Mouse (Mus musculus) R1 (cell line): ENCODE measurements around the gene Dcps.

ENCODE experiments used
- DNase-seq: peaks from one replicate; pipeline ENCODE4 v3.0.0-alpha.2; 2018; ENCODE audit warnings: low read depth, low spot score

Dcps gene

DNA sequence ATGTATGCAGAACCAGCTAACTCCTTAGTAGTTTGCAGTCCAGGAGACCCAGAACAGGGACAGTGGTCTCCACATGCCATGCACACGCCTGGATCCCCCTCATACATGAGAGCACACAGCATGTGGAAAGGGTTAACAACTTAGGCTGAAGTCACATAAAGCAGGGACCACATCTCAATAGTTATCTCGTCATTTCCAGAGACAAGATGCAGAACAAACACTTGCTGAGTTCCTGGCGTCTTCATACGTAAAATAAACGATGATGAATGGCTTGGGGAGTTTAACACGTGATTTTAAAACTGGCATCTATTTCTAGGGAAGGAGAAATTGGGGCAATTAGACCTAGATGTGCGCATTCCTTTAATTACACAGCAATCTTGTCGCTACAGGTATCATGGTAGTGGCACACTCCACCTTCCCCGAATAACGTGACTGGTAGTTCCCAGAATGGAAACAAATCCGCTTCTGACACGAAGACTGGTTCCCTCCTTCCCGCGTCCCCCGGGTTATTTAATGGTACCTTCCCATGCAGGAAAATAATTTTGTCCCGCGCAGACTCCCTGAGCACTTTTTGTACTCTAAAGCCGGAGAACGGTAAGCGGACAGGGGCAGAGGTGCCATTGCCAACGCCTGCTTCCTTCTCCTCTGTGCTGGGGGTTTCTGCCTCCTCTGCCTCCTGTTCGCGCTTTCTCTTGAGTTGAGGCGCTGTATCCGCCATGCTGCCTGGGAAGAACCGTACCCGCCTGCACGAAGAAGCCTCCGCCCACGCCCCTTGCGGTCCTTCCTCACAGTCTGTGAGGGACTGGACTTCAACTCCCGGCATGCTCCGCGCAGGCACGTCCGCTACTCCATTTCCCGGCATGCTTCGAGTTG, at the start of gene Dcps:
Gene Dcps, minus strand, starts transcription at position 811 of the 873 bp plus-strand sequence.
- peak; percentile 94 for DNase-seq

DNA sequence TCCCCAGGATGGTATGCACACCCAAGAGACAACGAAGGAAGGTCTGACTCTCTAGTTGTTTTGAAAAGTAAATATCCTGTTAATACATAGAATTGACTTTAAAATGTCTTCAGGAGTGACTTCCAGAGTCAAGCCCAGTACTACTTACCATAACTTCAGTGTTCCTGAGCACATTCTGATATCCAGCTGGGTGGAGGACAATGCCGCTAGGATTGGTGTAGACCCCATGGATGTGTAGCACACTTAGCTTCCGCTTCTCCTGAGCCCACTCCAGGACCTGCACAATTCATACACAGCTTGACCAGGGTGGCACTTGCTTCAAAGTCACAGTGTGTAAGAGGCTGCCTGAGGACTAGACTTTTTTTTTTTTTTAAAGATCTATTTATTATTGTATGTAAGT, 47.6 kb upstream of the Dcps start:
- DNase-seq, result peak; percentile 95

DNA sequence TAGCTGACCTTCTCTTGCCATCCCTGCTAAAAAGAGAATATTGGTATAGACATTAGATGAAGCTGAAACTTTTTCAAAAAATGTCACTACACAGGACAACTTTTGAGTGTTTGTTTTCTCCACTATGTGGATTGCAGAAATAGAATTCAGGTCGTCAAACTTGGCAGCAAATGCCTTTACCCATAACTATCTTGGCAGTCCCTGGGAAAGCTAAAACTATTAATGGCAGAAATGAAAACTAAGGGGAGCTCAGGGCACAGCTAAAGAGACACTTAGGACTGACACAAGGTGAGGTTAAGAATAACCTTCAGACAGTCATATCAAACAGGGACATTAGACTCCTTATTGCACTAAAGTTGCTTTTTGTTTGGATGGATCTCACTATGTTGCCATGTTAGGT, 42.1 kb upstream of the Dcps start:
- DNase-seq, result no peak

DNA sequence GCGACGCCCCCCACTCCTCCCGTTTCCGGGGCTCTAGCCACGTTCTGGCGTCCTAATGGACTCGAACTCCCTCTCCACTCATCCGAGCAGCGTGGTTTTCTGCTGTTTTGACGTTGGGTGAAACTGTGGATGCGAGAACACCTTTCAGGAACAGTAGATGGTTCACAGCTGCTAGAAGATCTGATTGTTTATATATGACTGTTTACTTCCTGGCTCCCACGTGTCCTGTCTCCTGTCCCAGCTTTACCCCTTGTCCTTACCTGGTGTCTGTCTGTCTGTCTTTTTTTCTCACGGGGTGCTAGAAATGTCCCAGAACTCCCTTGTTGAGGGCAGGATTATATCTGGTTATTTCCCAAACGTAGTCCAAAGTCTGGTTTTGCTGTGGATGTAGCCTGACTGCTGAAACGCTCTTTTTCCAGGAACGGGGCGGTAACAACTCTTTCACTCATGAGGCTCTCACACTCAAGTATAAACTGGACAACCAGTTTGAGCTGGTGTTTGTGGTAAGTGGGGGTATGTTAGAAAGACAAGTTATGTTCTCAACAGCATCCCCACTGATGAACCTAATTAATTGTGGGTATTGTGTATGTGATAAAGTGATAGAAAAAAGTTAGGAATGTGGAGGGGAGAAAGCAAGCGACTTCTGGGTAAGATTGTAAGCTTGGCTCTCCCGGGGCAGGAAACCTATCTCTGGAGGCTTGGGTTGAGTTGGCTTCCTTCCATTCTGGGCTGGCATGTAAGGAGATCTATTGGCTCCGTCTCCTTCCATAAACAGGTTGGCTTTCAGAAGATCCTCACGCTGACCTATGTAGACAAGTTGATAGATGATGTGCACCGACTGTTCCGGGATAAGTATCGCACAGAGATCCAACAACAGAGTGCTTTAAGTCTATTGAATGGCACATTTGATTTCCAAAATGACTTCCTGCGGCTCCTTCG, 36.0 kb upstream of the Dcps start:
- no peak for DNase-seq

DNA sequence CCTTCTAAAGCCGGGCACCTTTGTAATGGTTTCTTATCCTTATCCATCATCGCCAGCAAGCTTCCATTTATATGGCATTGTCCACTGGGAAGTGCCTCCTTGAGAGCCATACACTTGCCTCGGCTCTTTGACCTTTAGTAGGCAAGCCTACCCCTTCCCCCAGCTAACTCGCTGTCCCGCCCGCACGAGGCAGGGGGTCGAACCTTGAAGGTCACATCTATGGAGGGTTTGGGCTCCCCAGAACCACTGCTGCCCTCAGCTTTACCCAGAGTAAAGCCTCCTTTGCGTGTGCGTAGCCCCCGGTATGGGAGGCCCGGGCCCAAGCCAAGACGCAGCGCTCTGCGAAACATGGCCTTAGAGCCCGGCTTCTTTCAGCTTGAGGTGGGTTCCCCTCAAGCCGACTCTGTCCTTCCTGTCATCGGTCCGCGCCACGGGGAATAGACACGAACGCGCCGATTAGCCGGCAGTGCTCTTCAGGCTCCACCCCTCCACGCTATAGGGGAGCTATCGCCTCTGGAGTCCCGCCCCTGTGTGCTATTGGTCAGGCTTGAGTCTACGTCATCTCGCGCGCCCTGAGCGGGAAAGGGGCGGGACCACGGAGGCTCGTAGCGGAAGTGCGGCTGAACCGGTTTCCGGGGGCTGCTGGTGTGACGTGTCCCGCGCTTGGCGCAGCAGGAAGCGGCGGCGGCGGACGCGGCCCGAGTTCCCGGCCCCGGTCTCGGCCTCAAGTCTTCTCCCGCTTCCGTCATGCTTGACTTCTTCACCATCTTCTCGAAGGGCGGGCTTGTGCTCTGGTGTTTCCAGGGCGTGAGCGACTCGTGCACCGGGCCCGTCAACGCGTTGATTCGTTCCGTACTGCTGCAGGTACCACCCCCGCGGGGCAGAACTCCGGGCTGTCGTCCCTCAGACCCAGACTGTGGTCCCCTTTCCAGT, 34.9 kb upstream of the Dcps start, which contains the start of gene Foxred1:
Gene Foxred1, minus strand, starts transcription at position 514 of the 933 bp plus-strand sequence.
- DNase-seq, result peak; percentile 99

DNA sequence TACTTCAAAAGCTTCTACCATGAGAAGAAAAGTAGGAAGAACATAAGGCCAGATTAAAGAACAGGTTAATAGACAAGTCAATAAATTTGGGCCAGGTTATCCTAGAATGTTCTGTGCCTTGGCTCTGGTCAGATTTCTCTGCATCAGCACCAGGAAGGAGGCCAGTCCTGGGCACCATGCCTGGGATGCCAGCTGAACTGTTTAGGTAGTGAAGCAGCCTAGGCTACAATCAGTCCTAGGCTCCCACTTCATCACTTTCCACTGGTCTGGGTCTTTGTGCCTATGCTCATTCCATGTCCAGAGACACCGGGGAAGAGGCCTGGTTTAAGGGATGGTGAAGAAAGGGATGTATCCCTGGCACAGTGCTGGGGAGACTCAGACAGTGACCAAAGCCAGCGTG, 28.6 kb upstream of the Dcps start:
- no peak for DNase-seq

DNA sequence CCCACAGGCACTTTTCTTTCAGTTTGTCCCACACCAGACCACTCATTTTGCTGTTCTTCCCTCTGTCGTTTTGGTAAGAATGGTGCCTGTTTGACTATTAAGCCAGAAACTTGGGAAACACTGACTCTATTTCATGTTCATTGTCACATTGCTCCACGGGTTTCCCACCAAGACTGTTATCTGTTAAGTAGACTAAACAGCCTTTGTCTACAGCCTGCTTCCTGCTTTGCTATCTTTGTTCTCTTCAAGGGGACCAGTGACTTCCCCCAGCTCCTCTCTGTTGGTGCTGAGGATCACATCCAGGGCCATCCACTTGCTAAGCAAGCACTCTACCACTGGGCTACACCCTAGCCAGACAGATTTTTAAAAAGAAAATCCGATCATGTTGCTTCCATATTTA, 27.7 kb upstream of the Dcps start:
- no peak for DNase-seq

DNA sequence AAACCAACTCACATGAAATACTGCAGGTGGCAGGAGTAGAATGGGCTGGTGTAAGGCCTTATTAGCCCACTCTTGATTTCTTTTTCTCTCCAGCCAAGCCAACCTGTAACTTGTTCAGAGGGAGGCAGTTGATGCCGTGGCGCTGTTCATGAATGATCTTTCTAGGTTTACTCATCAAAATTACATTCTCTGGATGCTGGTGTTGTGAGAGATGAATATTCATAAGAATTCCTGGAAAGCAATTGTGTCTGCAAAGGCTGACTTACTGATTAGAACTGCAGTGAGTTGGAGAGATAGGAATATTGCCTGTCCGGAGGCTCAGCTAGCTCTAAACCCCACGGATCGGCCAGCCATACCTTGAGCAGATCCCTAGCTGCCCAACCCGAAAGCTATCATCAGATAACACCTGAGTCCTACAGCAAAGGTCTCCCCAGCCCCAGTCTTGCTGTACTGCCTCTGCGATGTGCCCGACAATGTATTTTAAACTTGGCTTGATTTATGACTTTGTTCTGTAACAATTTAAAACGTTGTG, 24.7 kb upstream of the Dcps start:
- DNase-seq, result no peak

DNA sequence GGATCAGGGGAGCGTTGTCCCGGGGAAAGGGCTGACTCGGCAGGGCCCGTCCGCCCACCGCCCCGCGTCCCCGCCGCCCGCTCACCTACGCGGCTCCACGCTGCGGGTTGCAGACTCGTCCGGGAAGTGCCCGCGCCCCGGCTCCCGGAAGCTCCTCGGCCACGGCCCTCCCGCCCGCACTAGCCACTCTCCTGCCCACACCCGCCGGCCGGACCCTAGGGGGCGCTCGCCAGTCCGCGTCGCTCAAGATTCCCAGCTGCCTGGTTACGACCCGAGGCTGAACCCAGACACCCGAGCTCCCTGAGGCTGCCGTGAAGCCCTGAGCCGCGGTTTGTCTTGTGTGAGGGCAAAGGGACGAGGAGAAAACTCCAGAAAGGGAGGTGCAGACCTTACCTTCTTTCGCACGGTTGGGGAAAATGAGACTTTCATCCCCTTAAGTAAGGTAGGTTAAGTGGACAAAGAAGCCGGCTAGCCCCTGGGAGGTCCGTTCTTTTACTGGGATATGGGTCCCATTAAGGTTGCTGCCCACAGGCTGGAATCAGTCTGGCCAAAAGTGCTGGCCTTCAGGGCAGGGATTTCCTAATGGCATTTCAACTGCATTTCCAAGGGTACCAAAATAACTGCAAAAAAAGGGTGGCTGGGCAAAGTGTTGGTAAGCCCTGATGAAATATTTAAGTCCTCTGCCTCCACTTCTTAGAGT, 24.1 kb upstream of the Dcps start, which contains the start of the genes Srpr and Tirap:
Gene Srpr, plus strand, starts transcription at position 404 of the 700 bp plus-strand sequence.
Gene Tirap, minus strand, starts transcription at position 520 of the 700 bp plus-strand sequence.
- peak; percentile 84 for DNase-seq

DNA sequence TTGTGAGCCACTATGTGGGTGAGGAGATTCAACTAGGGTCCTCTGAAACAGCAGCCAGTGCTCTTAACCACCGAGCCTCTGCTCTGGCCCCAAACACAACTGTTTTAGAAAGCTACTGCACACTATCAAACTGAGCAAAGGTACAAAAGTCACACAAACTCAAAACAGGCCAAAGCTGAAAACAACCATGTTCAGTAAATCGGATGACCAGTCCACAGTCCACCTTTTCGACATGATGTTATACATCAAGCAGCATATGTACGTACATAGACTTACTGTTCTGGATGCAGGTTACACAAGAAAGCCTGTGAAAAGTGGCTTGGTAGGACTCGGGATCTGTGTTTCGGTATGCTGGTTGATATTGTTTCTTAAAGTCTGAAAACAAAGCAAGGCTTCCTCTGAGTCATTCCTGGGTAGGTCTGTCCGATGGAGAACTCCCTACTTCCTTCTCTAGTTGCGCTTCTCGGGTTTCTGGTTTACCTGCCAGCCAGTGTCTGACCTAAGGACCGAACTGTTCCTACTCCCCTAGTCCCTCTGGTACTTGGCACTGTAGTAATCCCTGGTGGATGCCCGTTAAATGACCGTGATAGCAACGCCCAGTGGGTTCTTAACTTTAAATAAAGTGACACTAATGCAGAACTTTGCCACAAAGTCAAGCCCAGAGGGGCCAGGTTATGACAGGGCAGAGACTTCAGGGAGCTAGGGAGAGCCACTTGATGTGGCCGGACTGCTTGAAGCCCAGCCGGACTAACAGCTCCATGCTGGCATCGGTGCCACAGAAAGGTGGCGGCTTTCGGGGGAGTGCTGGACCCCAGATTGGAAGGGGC, 23.3 kb upstream of the Dcps start:
- peak; percentile 67 for DNase-seq

DNA sequence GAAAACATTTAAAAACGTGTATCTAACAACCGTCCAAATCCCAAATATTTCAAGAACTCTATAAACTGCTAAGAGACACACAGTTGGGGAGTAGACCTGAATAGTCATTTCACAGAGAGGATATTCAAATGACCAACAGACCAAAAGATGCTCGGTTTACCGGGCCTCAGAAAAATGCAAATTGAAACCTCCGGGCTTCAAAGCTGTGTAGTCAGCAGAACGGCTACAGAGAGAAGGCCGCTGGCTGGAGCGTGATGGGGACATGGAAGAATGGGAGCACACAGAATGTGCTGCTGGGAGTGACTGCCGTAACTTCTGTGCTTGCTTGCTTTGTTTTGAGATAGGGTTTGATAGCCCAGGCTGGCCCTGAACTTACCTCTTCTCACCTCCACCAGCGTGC, 22.5 kb upstream of the Dcps start:
- DNase-seq, result no peak

DNA sequence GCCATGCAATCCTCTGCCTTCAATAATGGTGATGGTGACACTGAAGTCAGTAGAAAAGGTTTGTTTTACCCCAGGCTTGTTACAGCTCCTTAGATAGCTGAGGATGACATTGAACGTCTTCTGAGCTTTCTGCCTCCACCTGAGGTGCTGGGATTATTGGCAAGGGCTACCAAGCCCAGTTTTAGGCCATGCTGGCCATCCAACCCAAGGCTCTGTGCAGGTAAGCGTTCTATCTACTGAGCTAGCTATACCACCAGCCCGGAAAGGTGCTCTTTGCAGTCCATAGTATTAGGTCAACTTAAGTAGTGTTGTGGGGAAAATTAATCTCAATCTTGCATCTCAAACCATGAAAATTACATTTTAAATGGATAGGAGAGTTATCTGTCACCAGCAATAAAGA, 21.8 kb upstream of the Dcps start:
- no peak for DNase-seq

DNA sequence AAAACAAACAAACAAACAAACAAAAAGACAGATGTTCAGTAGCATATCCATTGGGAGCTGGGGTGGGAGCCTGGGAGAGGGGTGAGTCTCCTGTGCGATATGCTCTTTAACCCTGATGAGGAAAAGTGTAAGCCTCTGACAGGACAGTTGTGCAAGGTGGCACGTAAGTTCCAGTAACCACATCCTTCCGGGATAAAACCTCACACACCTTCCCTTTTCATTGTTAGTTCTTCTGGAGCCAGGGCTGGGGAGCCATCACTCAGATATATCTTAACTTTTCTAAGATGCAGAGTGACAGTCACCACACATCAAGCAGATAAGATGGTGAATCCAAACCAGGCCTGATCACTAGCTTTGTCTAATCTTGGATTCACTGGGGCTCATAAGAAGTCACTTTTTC, 18.2 kb upstream of the Dcps start:
- no peak for DNase-seq

DNA sequence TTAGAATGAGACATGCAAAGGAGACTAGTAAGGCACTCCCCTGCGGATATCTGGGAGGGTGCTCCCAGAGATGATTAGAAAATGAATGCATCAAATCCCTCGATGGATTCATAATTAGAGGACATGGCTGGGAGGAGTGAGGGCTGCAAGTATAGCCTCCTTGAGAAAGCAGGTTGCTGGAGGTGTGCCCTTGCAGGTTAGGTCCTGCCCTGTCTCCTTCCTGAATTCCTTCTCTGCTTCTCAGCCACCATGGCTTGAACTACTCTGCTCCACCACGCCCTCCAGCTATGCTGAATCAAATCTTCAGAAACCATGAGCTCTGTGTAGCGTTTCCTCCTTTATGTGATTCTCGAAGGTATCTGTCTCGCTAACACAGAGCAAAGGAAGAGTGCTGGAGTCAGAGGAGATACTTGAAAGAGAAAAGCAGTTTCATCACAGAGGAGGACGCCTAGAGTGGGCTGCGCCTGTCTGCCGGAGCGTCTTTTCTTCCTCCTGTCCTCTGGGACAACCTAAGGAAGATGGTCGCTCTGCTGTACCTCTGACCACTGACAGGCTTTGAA, 17.2 kb upstream of the Dcps start:
- DNase-seq, result no peak

DNA sequence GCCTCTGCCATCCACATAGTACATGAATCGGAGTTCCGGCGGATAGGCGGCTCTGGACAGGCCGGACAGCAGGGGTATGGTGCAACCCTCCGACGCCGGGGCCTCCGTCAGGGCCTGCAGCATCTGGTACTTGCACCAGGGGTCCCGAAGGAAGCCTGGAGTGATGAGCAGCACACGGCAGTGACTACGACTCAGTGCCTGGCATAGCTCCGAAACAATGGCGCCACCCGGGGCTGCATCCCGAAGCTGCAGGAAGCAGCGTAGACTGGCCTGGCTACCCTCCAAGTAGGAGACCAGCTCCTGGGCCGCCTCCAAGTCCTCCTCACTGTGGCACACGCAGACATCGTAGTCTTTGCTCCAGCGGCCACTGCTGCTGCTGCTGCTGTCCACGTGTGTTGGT, 12.8 kb upstream of the Dcps start:
- DNase-seq, result no peak

DNA sequence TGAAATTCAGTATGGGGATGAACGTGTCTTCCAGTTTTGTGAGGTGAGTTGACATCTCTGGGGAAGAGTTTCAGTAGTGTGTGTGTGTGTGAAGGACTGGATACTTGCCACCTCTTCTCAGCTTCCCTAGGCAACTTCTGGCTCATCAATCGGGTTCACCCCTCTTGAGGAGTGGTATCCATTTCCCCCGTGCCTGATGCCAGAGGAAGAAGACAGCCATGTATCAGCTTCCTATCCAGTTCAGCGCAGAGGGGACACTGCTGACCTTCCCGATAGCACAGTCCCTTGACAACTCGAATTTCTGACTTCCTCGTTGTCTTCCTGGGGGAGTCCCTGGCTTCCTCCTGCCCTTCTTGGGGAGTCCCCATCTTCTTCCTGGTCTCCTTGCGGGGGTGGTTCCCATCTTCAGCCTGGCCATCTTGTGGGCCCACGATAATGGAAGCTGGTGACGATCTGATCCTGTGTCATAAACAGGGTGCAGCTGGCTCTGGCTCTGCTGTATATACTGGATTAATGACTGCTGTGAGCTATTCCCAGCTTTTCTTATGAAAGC, 11.6 kb upstream of the Dcps start:
- no peak for DNase-seq

DNA sequence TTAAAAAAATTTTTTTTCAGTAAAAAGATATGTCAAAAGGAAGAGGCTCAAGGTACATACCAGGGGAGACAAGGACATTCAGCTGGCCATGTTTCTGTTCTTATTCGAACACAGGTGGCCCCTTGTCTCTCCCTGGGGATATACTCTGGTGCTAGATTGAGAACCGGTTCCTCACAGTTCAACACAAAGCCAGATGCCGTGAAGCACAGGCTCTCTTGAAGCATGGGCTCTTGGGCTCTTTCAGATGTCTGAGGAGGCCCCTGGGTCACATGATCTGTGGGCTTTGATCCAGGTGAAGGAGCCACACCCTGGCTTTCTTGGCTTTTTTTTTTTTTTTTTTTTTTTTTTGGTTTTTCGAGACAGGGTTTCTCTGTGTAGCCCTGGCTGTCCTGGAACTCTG, 10.6 kb upstream of the Dcps start:
- DNase-seq, result peak; percentile 48

DNA sequence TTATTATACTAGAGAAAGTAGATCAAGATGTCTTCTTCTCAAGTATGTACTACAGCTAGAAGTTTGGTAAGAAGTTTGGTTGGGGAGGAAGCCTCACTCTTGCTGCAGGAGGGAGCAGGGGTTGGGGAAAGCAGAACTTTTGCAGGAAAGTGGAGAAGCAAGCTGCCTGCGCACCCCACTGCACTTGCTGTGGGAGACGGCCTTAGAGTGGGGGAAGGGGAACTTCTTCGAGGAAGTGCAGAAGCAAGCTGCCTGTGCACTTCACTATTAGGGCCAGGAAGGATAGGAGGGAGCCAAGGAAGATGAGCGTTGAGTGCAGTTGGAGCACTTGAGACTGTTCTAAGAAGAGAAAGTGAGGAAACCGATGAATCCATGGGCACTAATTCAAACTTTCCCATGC, 7.5 kb upstream of the Dcps start:
- DNase-seq, result no peak

DNA sequence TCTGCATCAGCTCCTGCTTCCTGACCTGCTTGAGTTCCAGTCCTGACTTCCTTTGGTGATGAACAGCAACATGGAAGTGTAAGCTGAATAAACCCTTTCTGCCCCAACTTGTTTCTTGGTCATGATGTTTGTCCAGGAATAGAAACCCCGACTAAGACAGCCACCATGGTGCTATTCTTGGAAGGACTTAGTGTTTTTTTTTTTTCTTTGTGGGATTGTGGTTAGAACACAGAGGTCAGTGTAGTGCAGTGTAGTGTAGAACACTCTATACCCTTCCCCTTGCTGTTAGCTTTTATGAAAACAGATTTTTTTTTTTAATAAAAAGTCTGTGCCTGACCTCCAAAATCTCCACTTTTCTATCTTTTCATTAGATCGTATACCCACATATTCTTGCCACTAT, 7.0 kb upstream of the Dcps start:
- no peak for DNase-seq
